Mouse (Mus musculus) embryonic stem cell, embryonic (primary cell): ENCODE data around the gene Nme7.

Source experiments
- CTCF ChIA-PET, 4 experiments: fragments of 300-600 bp in 2 of 4; fragments of 350-600 bp in 2 of 4; sonication (Branson Sonifier 250); formaldehyde crosslinking; loops; one replicate each; lab custom pipeline; 2022; ENCODE audit warnings: inconsistent platforms in 2 of 4; lab: Charles Lee
- POLR2A ChIA-PET, 4 experiments: fragments of 300-600 bp in 2 of 4; fragments of 350-600 bp in 2 of 4; sonication (Branson Sonifier 250); formaldehyde crosslinking; loops; one replicate each; lab custom pipeline; 2022; ENCODE audit warnings: antibody characterized with exemption in 4 of 4, inconsistent platforms in 1 of 4; lab: Charles Lee

Nme7 gene

GRCm38 (mm10) chr1:164342161-164342560, 38.2 kb downstream of the Nme7 start:
- POLR2A ChIA-PET = interaction anchor here in 1 of 4 experiments (1.2 to 1.6 kb wide), 3 partner anchors 15 to 71 kb away, joined by 3 to 4 read pairs (median 3); no protein-coding TSS in a partner anchor
- CTCF ChIA-PET = interaction anchor here in 3 of 4 experiments (0.7 to 2.1 kb wide), 3 partner anchors 14 to 26 kb away, joined by 3 to 11 read pairs (median 3); no protein-coding TSS in a partner anchor

DNA sequence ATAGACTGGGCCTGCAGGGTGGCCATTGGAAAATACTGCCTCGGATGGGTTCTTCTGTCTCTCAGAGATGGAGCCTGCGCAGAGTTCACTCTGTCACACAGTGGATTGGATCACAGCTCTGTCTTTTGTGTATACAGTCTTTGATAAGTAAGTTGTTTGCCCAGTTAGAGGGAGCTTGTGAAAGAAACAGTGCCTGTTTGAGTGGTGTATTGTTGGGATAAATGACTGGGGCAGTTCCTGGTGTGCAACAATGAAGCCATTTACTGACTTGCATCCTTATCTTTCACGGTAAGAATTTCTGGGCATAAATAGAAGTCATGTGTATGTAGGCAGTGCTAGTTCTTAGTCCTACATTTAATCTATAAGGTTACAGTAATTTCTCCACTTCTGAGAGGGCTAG, 49.5 kb downstream of the Nme7 start:
- POLR2A ChIA-PET = interaction anchor here in 2 of 4 experiments (1.1 to 1.2 kb wide), 2 partner anchors 15 to 105 kb away, joined by 3 read pairs; partner anchors contain the start of gene Atp1b1 (in 1 of the 2)

GRCm38 (mm10) chr1:164357995-164358394, 54.1 kb downstream of the Nme7 start:
- CTCF ChIA-PET = interaction anchor here in 2 of 4 experiments (0.7 to 2.0 kb wide), 2 partner anchors 42 to 460 kb away, joined by 4 to 5 read pairs; no protein-coding TSS in a partner anchor
- POLR2A ChIA-PET = interaction anchor here in 1 of 4 experiments (1.4 kb wide), 2 partner anchors 15 to 19 kb away, joined by 3 to 4 read pairs; no protein-coding TSS in a partner anchor

More for the DNA sequence above, 49.5 kb downstream of the Nme7 start:
- CTCF ChIA-PET = no interaction called here

DNA sequence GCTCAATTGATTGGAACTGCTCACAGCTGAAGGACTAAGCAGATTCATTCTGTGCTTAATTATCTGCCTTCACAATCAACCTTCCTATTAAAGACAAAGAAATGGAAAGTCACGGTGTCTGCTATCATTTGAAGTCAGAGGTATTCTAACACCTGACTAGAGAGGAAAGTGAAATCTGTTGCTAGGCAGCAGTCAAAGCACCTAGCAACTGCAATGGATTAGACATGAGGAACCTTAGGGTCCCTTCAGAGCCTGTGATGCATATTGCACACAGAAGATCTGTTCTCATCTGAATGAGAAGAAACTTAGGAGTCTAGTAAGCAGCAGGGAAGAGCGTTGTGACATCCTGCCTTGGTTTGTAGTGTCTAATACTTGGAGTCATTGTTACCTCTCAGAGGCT, 58.1 kb downstream of the Nme7 start:
- ChIA-PET CTCF (no interaction called here), POLR2A (interaction anchor here in 2 of 4 experiments (0.5 to 1.8 kb wide), 2 partner anchors 16 to 97 kb away, joined by 3 to 5 read pairs; partner anchors contain the start of gene Atp1b1 (in 1 of the 2))

DNA sequence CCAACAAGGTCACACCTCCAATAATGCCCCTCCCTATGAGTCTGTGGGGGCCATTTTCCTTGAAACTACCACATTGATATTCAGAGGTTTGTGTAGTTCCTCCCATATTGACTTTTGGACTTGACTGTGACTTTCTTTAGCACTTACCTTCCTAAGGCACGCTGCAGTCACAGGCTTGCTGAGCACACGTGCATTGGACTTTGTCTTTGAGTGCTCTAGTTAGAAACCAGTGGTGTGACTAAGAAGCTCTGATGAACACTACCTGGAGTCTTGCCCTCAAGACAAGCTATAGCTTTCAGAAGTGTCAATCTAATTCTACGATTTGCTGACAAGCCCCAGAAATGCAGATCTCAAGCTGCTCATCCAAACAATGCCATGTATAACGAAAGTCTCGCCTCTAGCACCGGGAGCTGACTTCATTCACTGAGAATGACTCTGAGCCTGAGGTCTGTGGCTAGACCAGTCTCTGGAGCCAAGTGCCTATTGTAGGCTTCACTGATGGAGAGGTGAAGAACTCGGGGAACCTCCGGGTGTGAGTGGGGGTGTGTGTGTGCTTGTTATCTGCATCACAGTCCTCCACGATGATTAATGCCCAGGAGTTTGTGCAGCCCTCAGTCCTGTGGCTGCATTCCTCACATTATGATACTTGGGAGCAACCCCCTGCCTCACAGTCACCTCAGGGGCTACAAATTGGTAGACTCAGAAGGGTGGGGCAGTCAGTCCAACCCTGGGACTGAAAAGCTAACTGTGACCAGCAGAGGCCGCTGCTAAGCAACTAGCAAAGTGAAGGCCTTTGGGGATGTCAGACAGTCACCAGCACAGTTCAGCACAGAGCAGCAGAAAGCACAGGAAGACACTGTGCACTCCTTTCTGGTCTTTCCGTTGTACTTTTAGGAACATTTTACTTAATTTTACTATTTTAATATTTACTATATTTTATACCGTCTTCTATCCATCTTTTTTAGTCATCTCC, 62.5 kb downstream of the Nme7 start:
- ChIA-PET CTCF (interaction anchor here in 3 of 4 experiments (0.5 to 1.7 kb wide), 13 partner anchors 9 to 842 kb away, joined by 3 to 7 read pairs (median 3); partner anchors contain the start of gene Blzf1 (in 1 of the 3)), POLR2A (interaction anchor here (0.7 to 2.6 kb wide), 13 partner anchors 9 to 766 kb away, joined by 3 to 12 read pairs (median 4); partner anchors contain the start of gene Atp1b1 (in 1 of the 4))

DNA sequence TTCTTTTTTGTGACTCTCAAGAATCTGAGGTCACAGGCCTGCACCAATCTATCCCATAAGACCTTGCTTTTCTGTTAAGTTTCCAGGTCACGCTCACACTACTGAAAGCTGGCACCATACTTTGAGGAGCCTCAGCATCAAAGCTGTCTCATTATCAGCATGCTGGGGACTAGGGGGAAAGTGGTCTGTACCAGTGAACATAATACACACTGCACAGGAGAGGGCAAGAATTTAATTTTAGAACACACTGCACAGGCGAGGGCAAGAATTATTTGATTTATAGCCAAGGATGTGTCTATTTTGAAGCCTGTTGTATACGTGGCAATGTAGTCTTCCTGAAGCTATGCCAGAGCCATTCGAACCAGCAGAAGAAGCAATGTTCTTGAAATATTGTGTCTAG, 64.2 kb downstream of the Nme7 start:
- ChIA-PET POLR2A (interaction anchor here in 2 of 4 experiments (0.7 to 1.8 kb wide), 6 partner anchors 9 to 93 kb away, joined by 3 to 11 read pairs (median 5); no protein-coding TSS in a partner anchor), CTCF (interaction anchor here in 1 of 4 experiments (1.0 kb wide), 1 partner anchor 9 kb away, joined by 3 read pairs; no protein-coding TSS in a partner anchor)

- CTCF ChIA-PET = no interaction called here
Observed at GRCm38 (mm10) chr1:164369781-164370180, 65.9 kb downstream of the Nme7 start.

GRCm38 (mm10) chr1:164373029-164373428, 69.1 kb downstream of the Nme7 start:
- ChIA-PET POLR2A (interaction anchor here in 3 of 4 experiments (1.0 to 7.8 kb wide), 11 partner anchors 11 to 121 kb away, joined by 3 to 131 read pairs (median 5); partner anchors contain the start of gene Atp1b1 (in 3 of the 3)), CTCF (interaction anchor here in 2 of 4 experiments (0.6 kb wide), 2 partner anchors 109 to 526 kb away, joined by 3 read pairs; no protein-coding TSS in a partner anchor)

More at GRCm38 (mm10) chr1:164369781-164370180, 65.9 kb downstream of the Nme7 start:
- POLR2A ChIA-PET = interaction anchor here in 2 of 4 experiments (1.6 to 2.1 kb wide), 3 partner anchors 8 to 124 kb away, joined by 4 to 10 read pairs (median 5); no protein-coding TSS in a partner anchor

DNA sequence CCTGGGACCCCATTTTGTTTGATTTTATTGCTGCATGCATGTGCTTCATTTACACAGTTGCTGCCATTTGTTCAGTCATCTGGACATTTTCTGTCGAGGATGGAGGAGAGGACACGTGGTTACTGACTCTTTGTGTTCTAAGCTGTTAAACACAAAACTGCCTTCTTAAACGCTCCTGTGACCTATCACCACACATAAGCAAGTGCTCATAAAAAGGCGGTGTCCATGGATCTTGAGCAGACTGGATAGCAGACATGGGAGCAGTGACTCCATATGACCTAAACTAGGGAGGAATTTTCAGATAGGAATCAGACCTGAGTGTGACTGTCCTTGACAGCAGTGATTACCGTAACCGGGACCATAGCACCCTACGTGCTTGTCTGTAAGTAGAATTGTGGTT, 70.1 kb downstream of the Nme7 start:
- ChIA-PET CTCF (interaction anchor here in 1 of 4 experiments (0.6 to 1.3 kb wide), 2 partner anchors 10 to 987 kb away, joined by 3 to 5 read pairs; no protein-coding TSS in a partner anchor), POLR2A (interaction anchor here in 3 of 4 experiments (0.6 to 7.8 kb wide), 18 partner anchors 10 to 121 kb away, joined by 3 to 131 read pairs (median 4); partner anchors contain the start of gene Atp1b1 (in 3 of the 3))

DNA sequence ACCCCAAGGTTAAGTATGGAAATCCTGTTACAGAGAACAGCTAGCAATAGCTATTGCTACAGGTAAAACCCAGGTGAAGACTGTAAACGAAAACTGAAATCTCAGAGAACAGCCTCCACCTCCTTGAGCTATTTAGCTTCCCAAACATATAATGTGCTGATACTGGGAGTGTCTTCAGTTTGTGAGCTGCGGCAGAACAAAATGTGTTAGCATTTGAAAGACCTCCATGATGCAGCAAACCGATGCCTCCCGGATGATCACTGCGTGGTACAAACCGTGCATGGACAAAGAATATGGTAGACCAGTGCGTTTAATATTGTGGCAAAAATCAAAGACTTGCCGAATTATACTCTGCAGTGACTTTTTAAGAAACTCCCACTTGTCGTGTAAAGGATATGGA, 71.7 kb downstream of the Nme7 start:
- POLR2A ChIA-PET = interaction anchor here in 3 of 4 experiments (0.6 to 7.8 kb wide), 16 partner anchors 9 to 128 kb away, joined by 3 to 131 read pairs (median 6); partner anchors contain the start of gene Atp1b1 (in 3 of the 3)
- CTCF ChIA-PET = interaction anchor here in 1 of 4 experiments (0.6 kb wide), 2 partner anchors 8 to 747 kb away, joined by 4 to 6 read pairs; no protein-coding TSS in a partner anchor

GRCm38 (mm10) chr1:164376761-164377487, 73.0 kb downstream of the Nme7 start:
- POLR2A ChIA-PET = interaction anchor here in 3 of 4 experiments (0.5 to 7.8 kb wide), 77 partner anchors 8 to 1084 kb away, joined by 3 to 131 read pairs (median 4); partner anchors contain the start of genes Atp1b1 (in 3 of the 3), Blzf1 (in 2 of the 3), Slc19a2 (in 2 of the 3) and Tiprl (in 2 of the 3)
- CTCF ChIA-PET = interaction anchor here in 3 of 4 experiments (1.1 to 1.8 kb wide), 3 partner anchors 10 to 82 kb away, joined by 3 to 7 read pairs (median 3); no protein-coding TSS in a partner anchor

GRCm38 (mm10) chr1:164383621-164384020, 79.7 kb downstream of the Nme7 start:
- ChIA-PET CTCF (no interaction called here), POLR2A (interaction anchor here in 1 of 4 experiments (1.0 to 1.5 kb wide), 4 partner anchors 10 to 63 kb away, joined by 3 to 5 read pairs (median 4); no protein-coding TSS in a partner anchor)

- ChIA-PET CTCF (no interaction called here), POLR2A (interaction anchor here in 2 of 4 experiments (1.0 to 1.6 kb wide), 5 partner anchors 7 to 66 kb away, joined by 3 to 5 read pairs (median 4); no protein-coding TSS in a partner anchor)
Observed at GRCm38 (mm10) chr1:164384354-164384753, 80.4 kb downstream of the Nme7 start.

DNA sequence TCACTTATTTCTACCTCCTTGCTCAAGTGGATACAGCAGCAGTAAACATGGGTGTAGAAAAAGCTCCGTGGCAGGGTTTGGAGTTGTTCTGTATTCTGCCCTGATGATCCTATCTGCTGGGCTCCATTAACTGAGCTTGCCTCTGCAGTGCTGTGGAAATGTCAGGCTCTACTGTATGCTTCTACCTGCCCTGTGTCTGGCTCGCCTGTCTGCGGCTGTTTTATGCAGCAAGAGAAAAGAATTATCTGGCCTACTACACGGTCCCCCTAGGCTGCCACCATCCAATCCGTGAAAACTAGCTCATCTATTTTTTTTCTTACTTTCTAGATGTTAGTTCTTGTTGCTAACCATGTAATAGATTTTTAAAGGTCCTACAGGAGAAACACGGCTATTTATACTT, 81.1 kb downstream of the Nme7 start:
- CTCF ChIA-PET = no interaction called here
- POLR2A ChIA-PET = interaction anchor here in 2 of 4 experiments (1.2 to 1.6 kb wide), 5 partner anchors 8 to 65 kb away, joined by 3 to 4 read pairs (median 3); no protein-coding TSS in a partner anchor

DNA sequence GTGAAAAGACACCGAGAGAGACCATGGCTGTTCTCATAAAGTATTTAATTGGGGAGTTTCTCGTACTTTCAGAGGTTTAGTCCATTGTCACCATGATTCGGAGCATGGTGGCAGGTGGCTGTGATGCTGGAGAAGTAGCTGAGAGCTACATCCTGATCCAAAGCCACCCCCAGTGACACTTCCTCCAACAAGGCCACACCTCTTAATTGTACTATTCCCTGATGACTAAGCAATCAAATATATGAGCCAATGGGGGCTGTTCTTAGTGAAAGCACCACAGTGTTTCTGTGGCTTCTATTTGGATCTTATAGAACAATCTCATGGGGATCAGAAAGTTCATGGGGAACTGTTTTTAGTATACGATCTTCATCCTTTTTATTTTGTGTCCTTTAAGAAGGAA, 85.8 kb downstream of the Nme7 start:
- ChIA-PET POLR2A (interaction anchor here in 2 of 4 experiments (0.7 to 1.4 kb wide), 3 partner anchors 11 to 13 kb away, joined by 3 read pairs; no protein-coding TSS in a partner anchor), CTCF (no interaction called here)

DNA sequence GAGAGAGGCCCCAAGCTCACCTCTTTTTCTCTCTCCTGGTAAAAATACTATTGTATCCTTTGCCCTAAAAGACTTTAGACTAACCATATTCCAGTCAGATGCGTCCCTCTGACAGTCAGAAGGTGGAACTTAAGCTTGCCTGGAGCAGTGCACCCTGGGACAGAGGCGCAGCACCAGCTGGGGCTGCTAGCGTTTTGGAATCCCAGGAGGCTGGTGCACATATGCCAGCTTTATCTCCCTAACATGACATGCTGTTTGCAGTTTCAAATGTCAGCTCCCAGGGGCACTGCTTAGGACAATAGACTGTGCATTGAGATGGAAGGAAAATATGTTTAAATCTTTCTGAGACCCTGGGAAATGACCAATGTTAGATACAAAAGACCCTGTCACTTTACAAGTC, 88.3 kb downstream of the Nme7 start:
- ChIA-PET CTCF (no interaction called here), POLR2A (interaction anchor here in 2 of 4 experiments (0.6 to 1.4 kb wide), 7 partner anchors 16 to 570 kb away, joined by 3 to 7 read pairs (median 4); partner anchors contain the start of gene Atp1b1 (in 1 of the 2))
